Mouse (Mus musculus) hindbrain, embryonic 16.5 days (tissue): ENCODE measurements around the gene Sdccag8. TPM values are rescaled to one million over a fixed set of nuclear protein-coding genes. Genes with fewer than 3 reads are reported as not detected.

Experiments
- ATAC-seq: fragments of 200-750 bp; cut with Nextera tagmentation; 2 replicates; pipeline ENCODE4 v1.8.0; 2017; ENCODE audit warnings: moderate TSS enrichment, moderate library complexity
- H3K27ac ChIP-seq: fragments of 300-500 bp; sonication (generic); 2 replicates; pipeline ENCODE4 v1.5.1; 2014; ENCODE audit warnings: low read depth, mild to moderate bottlenecking, control low read depth, low read length, moderate library complexity
- H3K27me3 ChIP-seq: fragments of 300-500 bp; sonication (generic); replicated peaks from 2 replicates; pipeline ENCODE4 v1.6.1; 2014; ENCODE audit warnings: low read length; ENCODE audit not compliant: control insufficient read depth, insufficient read depth
- H3K36me3 ChIP-seq: fragments of 300-500 bp; sonication (generic); 2 replicates; pipeline ENCODE4 v1.6.1; 2014; ENCODE audit warnings: mild to moderate bottlenecking, low read length, moderate library complexity, mixed read lengths; ENCODE audit not compliant: control insufficient read depth, insufficient read depth
- H3K4me1 ChIP-seq: fragments of 300-500 bp; sonication (generic); 2 replicates; pipeline ENCODE4 v1.6.1; 2014; ENCODE audit warnings: low read depth, low read length; ENCODE audit not compliant: control insufficient read depth, insufficient read depth
- H3K4me2 ChIP-seq: fragments of 300-500 bp; sonication (generic); 2 replicates; pipeline ENCODE4 v1.6.1; 2014; ENCODE audit warnings: mild to moderate bottlenecking, low read length, control low read depth, moderate library complexity
- H3K4me3 ChIP-seq: fragments of 300-500 bp; sonication (generic); 2 replicates; pipeline ENCODE4 v1.5.1; 2014; ENCODE audit warnings: mild to moderate bottlenecking, low read length, control low read depth, moderate library complexity
- H3K9ac ChIP-seq: fragments of 300-500 bp; sonication (generic); 2 replicates; pipeline ENCODE4 v1.6.1; 2014; ENCODE audit warnings: low read depth, mild to moderate bottlenecking, control low read depth, low read length, moderate library complexity
- H3K9me3 ChIP-seq: fragments of 300-500 bp; sonication (generic); 2 replicates; pipeline ENCODE4 v1.6.1; 2014; ENCODE audit warnings: mild to moderate bottlenecking, low read length, moderate library complexity; ENCODE audit not compliant: control insufficient read depth
- WGBS: fragments of 180-500 bp; shearing (Covaris S2); extraction: QIAGEN DNeasy Blood & Tissue Kit; methylation state at CpG from one replicate; pipeline ENCODE4 v1.1.7; 2014; 5-methylcytosine and 5-hydroxymethylcytosine counted together
- polyA plus RNA-seq: library from polyadenylated mRNA; unstranded; fragments of >200 nt; fragmentation: Nextera tagmentation; extraction: Ambion mirVana; gene quantifications from 2 replicates; pipeline ENCODE4 v1.2.1, GENCODE M21; 2015

Sdccag8 gene
- polyA plus RNA-seq, 1 experiment from 2014 or later = 25.8 TPM

GRCm38 (mm10) chr1:176813292-176814035, 996 bp upstream of the Sdccag8 start:
- peaks cover 17% of the 10 kb centered on the region for H3K4me1 ChIP-seq
- H3K27me3 ChIP-seq = no peaks in the 10 kb centered on the region
- H3K4me2 ChIP-seq = peak overlapping the region; percentile 71
- whole genome bisulfite sequencing = under 1% methylated on average over 70 of the region's 75 CpGs
- H3K4me3 ChIP-seq = peak overlapping the region; percentile 89
- ATAC-seq = peak; percentile 51
- peak overlapping the region; percentile 100 for H3K27ac ChIP-seq
- no peaks in the 10 kb centered on the region for H3K9me3 ChIP-seq
- peak overlapping the region; percentile 100 for H3K9ac ChIP-seq
- no peaks in the 10 kb centered on the region for H3K36me3 ChIP-seq

GRCm38 (mm10) chr1:176814036-176814420, 432 bp upstream of the Sdccag8 start, which contains the start of gene Cep170:
TSS of gene Cep170 (minus strand) at chr1:176814067.
- no peaks in the 10 kb centered on the region for H3K9me3 ChIP-seq
- peaks cover 13% of the 10 kb centered on the region for H3K4me1 ChIP-seq
- H3K9ac ChIP-seq = peak within 1 kb of the TSS; percentile 100
- peak within 1 kb of the TSS; percentile 100 for H3K27ac ChIP-seq
- H3K27me3 ChIP-seq = no peaks in the 10 kb centered on the region
- no peaks in the 10 kb centered on the region for H3K36me3 ChIP-seq
- WGBS = under 1% methylated on average over 28 of the region's 28 CpGs
- peak within 1 kb of the TSS; percentile 89 for H3K4me3 ChIP-seq
- H3K4me2 ChIP-seq = peak within 1 kb of the TSS; percentile 71
- peak; percentile 93 for ATAC-seq

GRCm38 (mm10) chr1:176816728-176817127, 2.3 kb downstream of the Sdccag8 start:
- Histone ChIP-seq H3K4me2 (no peak overlapping the region), H3K36me3 (no peaks in the 10 kb centered on the region), H3K9me3 (no peaks in the 10 kb centered on the region), H3K4me1 (no peaks in the 10 kb centered on the region; the same call in 1 of the 2 replicates), H3K4me3 (no peak overlapping the region), H3K27ac (no peak overlapping the region), H3K9ac (no peak overlapping the region), H3K27me3 (no peaks in the 10 kb centered on the region)
- WGBS = 91% methylated on average over 4 of the region's 4 CpGs
- ATAC-seq = no peak

- Histone ChIP-seq H3K36me3 (no peaks in the 10 kb centered on the region), H3K4me2 (no peak overlapping the region), H3K9ac (no peak overlapping the region), H3K4me1 (no peaks in the 10 kb centered on the region), H3K4me3 (no peak overlapping the region), H3K27me3 (no peaks in the 10 kb centered on the region), H3K9me3 (no peaks in the 10 kb centered on the region), H3K27ac (no peak overlapping the region)
- WGBS = 85% methylated on average over 2 of the region's 2 CpGs
- ATAC-seq = no peak
Measured at GRCm38 (mm10) chr1:176818147-176818546, 3.7 kb downstream of the Sdccag8 start.

GRCm38 (mm10) chr1:176818763-176819162, 4.3 kb downstream of the Sdccag8 start:
- H3K27ac ChIP-seq = no peak overlapping the region
- H3K9ac ChIP-seq = no peak overlapping the region
- no peaks in the 10 kb centered on the region for H3K9me3 ChIP-seq
- no peaks in the 10 kb centered on the region for H3K27me3 ChIP-seq
- H3K4me2 ChIP-seq = no peak overlapping the region
- no peak for ATAC-seq
- no peak overlapping the region for H3K4me3 ChIP-seq
- no peaks in the 10 kb centered on the region for H3K36me3 ChIP-seq
- no peaks in the 10 kb centered on the region for H3K4me1 ChIP-seq
- 82% methylated on average over 6 of the region's 6 CpGs for WGBS

GRCm38 (mm10) chr1:176821929-176822328, 7.5 kb downstream of the Sdccag8 start:
- ATAC-seq = no peak

GRCm38 (mm10) chr1:176822949-176823348, 8.5 kb downstream of the Sdccag8 start:
- WGBS = 86% methylated on average over 4 of the region's 4 CpGs
- no peak overlapping the region for H3K4me3 ChIP-seq
- H3K4me1 ChIP-seq = no peaks in the 10 kb centered on the region
- H3K27ac ChIP-seq = no peak overlapping the region
- no peaks in the 10 kb centered on the region for H3K9me3 ChIP-seq
- no peaks in the 10 kb centered on the region for H3K27me3 ChIP-seq
- ATAC-seq = no peak
- no peaks in the 10 kb centered on the region for H3K36me3 ChIP-seq
- H3K9ac ChIP-seq = no peak overlapping the region
- H3K4me2 ChIP-seq = no peak overlapping the region

More at GRCm38 (mm10) chr1:176821929-176822328, 7.5 kb downstream of the Sdccag8 start:
- H3K27me3 ChIP-seq = no peaks in the 10 kb centered on the region
- H3K9ac ChIP-seq = no peak overlapping the region
- no peak overlapping the region for H3K27ac ChIP-seq
- H3K4me2 ChIP-seq = no peak overlapping the region
- H3K4me1 ChIP-seq = no peaks in the 10 kb centered on the region
- no peaks in the 10 kb centered on the region for H3K36me3 ChIP-seq
- no peak overlapping the region for H3K4me3 ChIP-seq
- WGBS = 35% methylated on average over 1 of the region's 1 CpGs
- no peaks in the 10 kb centered on the region for H3K9me3 ChIP-seq

GRCm38 (mm10) chr1:176823889-176824288, 9.4 kb downstream of the Sdccag8 start:
- H3K9ac ChIP-seq = no peak overlapping the region
- no peaks in the 10 kb centered on the region for H3K4me1 ChIP-seq
- ATAC-seq = no peak
- H3K27me3 ChIP-seq = no peaks in the 10 kb centered on the region
- 89% methylated on average over 8 of the region's 8 CpGs for WGBS
- no peaks in the 10 kb centered on the region for H3K9me3 ChIP-seq
- H3K4me3 ChIP-seq = no peak overlapping the region
- no peaks in the 10 kb centered on the region for H3K36me3 ChIP-seq
- H3K4me2 ChIP-seq = no peak overlapping the region
- no peak overlapping the region for H3K27ac ChIP-seq

- Histone ChIP-seq H3K9ac (no peak overlapping the region), H3K4me3 (no peak overlapping the region), H3K27me3 (no peaks in the 10 kb centered on the region), H3K4me2 (no peak overlapping the region), H3K9me3 (no peaks in the 10 kb centered on the region), H3K36me3 (no peaks in the 10 kb centered on the region), H3K4me1 (no peaks in the 10 kb centered on the region), H3K27ac (no peak overlapping the region)
- ATAC-seq = no peak
- whole genome bisulfite sequencing = 77% methylated on average over 6 of the region's 6 CpGs
Measured at GRCm38 (mm10) chr1:176824611-176825010, 10.2 kb downstream of the Sdccag8 start.
